Mouse (Mus musculus): ENCODE data around the gene St6galnac5.

St6galnac5 gene

DNA sequence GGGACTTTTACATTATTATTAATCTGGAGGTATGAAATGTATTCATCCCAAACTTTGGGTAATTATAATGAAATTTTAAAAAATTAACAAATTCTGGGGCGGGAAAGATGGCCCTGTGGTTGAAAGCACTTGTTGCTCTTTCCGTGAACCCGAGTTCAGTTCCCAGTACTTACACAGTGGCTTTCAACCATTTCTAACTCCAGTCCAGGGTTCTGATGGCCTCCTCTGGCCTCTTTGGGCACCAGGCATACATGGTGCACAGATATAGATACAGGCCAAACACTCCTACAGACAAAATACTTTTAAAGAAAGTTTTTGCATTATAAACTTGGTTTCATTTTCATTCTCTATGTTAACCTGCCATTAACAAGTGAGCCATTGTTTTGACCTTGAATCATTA, 68.4 kb downstream of the St6galnac5 start:
- no peak for DNase-seq (ENCODE audit: extremely low read depth, low read depth)

DNA sequence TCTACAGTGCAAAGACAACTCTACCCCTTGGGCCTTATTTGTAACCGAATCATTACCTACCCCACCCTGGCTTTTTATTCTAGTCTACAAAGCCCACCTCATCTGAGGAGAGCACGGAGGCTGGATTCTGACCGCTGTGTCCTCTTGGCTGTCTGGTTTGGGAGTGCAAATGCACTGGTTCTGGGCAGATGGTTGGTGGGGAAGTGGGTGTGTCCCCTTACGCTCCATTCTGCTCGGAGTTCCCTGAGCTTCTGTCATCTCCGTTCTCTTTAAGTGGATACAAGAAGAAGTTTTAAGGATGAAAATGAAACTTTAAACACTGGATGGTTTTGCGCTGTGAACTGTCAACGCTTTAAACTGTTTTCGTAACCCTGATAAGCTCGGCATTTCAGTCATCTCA, 68.9 kb downstream of the St6galnac5 start:
- DNase-seq (ENCODE audit: extremely low read depth, low read depth), result no peak

DNA sequence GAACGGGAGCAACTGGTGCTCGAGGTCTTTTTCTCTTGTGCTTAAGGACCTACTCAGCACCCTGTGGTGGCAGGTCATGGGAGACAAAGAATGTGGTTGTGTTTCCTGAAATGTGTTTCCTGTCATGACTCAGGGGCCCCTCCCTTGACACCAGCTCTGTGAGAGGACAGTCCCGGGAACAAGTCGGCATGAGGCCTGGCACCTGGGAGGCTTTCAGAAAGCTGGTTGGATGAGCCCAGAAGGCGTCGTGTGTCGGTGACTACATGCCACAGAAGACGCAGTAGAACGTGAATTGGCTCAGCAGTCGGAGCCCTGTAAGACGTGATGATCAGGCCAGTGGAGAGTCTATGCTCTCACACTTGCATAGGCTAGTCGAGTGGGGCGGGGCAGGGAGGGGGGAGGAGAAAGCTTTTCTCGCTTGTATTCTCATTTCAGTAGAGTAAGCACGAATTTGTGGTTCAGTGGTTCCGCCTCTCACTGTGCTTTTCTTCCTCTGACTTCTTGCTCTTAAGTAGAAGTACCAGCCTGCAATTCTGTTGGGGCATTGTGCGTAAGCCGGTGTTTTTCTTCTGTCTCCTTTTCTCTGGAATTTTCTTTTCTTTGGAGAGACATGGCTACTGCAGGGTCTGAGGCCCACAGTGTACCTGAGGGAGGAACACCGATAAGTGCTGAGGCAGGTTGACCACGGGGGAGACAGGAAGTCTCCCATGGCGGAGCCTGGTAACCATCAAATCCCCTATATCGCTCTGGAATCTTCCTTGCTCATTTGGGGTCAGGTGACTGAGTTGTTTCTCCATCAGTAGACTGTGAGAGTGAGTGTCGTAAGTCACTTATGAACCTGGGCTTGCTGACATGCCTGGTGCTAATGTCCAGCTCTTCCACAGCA, 69.6 kb downstream of the St6galnac5 start:
- no peak for DNase-seq (ENCODE audit: extremely low read depth, low read depth)

DNA sequence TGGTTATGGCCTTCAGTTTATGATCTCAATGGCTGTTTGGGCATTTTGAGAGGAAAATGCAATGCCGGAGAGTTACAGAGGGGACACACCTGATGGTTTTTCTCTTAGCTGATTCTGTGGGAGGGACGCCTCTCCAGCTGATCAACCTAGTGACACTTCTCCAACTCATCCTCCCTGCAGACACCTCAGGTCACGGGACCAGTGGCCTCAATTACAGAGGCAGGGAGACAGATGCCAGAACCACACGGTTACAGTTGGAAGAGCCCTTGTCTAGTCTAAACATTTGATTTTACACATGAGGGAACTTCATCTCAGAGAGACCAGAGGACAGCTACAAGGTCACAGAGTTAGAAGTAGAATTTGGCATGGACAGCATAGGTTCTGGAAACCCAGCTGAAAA, 70.5 kb downstream of the St6galnac5 start:
- no peak for DNase-seq (ENCODE audit: extremely low read depth, low read depth)

DNA sequence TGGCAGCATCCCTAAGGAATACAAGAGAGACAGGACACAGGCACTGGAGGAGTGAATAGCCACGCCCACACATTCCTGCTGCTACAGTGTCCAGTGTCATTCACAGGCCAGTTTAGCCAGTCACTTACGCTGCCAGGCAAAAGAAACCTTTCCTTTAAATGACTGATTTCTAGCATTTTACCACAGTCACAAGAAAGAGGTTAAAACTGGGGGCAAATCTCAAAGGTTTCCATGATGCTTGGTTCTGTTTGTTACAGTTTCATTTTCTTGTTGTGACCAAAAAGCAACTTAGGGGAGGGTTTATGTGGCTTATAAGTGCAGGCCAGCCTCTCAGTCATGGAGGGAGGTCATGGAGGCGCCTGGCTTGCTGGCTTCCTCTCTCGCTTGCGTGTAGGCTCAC, 74.4 kb downstream of the St6galnac5 start:
- no peak for DNase-seq (ENCODE audit: extremely low read depth, low read depth)

DNA sequence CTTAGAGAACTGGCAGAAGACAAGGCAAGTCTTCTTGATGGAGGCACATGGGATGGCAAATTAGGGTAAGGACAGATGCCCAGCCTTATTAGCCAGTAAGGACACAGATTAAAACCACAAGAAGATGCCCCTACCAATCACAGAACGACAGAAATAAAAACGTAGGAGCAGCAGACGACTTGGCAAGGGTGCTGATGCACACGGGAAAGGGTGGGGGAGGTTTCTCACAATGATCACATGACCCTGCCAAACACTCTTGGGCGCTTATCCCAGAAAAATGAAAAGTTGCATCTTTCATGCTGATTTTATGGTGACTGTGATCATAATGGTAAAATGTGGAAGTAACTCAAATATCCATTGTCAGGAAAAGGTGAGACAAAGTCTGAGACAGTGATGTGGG, 75.0 kb downstream of the St6galnac5 start:
- no peak for DNase-seq (ENCODE audit: extremely low read depth, low read depth)

DNA sequence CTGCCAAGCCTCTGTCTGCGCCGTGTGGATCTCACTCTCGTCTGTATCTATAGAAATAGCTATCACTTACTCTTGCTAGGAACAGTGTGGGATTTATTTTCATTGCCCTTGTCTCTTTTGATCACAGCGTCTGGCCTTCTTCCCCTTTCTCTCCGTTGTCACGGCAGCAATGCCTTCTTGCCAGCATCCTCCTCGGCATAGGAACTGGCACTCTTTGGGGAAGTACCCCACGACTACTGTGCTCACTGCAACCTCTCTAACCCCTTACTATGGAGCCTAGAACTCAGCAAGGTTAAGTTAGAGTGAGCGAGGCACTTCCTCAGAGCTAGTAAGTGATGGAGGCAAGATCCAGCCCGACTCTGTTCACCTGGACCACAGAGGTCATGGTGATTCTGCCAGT, 76.2 kb downstream of the St6galnac5 start:
- DNase-seq (ENCODE audit: extremely low read depth, low read depth), result peak; percentile 31

DNA sequence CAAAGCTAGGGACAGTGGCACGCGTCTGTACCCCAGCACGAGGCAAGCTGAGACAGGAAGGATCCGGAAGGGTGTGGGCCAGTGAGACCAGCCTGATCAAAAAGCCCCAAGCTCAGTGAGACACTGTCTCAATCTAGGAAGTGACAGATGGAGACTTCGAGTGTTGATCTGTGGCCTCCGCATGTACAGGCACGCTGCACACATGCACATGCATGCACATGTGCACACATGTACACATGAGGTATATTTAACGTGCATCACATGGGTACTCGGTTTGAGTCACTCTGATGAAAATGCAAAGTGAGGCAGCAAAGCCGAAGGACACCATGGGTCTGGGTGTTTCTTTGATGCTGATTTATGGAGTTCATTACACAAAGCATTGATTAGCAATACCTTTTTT, 77.0 kb downstream of the St6galnac5 start:
- DNase-seq (ENCODE audit: extremely low read depth, low read depth), result no peak

DNA sequence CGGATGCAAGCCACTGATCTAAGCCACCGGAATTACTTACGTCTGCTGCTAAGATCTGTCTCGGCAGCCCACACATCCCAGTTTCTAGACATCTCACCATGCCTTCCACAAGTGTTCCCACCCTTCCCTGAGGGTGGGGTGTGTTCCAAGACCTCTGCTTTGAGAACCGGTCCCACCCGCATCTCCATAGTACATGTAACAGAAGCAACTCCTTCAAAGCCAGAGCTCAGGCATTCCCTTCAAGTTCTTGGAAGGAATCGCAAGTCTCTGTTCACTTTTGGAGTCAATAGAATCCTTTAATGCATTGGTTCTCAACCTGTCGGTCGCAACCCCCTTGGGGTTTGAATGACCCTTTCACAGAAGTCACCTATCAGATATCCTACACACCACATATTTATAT, 83.1 kb downstream of the St6galnac5 start:
- no peak for DNase-seq (ENCODE audit: extremely low read depth, low read depth)

DNA sequence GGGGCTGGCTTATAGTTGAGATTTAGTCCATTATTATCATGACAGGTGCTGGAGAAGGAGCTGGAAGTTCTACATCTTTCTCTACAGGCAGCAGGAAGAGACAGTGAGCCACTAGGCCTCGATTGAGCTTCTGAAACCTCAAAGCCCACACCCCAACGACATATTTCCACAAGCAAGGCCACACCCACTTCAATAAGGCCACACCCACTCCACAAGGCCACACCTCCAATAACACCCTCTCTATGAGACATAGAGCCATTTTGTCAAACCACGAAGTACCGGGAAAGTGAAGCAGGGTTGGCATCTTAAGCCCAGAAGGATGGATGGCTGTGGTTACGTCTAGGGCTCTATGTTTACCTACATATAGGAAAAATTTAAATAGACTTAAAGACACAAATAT, 84.8 kb downstream of the St6galnac5 start:
- no peak for DNase-seq (ENCODE audit: extremely low read depth, low read depth)

DNA sequence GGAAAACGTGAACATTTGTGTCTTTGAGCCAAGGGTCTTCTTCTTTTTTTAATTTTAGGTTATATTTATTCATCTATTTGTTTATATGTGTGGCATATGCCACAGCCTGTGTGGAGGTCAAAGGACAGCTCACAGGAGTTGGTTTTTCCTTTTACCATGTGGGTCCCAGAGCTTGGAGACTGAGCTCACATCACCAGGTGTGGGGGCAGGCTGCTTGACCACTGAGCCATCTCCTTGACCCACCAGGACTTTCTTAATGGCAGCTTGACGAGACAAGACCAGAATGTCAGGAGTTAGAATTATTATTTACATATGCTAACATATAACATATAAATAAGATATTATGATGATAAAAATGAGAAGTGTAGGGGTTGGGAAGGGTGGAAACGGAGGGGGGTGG, 85.9 kb downstream of the St6galnac5 start:
- no peak for DNase-seq (ENCODE audit: extremely low read depth, low read depth)

DNA sequence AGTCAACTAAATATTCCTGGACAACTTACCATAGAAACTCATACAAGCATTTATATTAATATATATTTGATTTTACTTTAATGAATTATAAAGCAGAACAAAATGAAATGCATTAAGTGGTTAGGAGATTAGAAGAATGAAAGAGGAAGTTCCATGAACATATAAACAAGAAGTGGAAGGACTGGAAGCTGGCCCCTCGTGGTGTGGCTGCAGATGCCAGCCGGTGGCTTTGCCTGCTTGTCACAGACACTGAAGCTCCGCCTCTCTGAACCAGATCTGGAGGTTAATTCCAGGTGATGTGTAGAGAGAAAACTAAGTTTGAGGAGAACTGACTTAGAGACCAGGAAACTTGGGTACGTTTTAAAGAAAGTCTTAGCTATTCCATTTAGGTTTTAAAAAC, 87.1 kb downstream of the St6galnac5 start:
- peak; percentile 78 for DNase-seq (ENCODE audit: extremely low read depth, low read depth)

DNA sequence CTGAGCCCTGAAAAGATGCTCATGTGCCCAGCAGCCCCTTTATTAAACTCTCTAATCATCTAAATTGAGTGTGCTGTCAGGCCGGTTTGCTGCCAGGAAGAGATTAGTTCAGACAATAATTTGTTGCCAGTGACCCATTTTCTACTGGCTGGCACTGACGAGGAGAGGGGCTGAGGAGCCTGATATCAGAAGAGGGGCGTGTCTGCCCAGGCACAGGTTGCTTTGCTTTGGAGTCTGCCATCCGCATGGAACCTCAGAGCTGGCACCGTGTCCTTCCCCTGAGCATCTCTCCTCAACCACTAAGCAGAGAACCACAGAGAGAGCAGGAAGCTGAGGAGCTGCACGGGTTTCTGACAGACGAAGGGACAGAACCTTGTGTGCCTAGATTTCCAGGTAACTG, 93.9 kb downstream of the St6galnac5 start:
- DNase-seq (ENCODE audit: extremely low read depth, low read depth), result no peak

DNA sequence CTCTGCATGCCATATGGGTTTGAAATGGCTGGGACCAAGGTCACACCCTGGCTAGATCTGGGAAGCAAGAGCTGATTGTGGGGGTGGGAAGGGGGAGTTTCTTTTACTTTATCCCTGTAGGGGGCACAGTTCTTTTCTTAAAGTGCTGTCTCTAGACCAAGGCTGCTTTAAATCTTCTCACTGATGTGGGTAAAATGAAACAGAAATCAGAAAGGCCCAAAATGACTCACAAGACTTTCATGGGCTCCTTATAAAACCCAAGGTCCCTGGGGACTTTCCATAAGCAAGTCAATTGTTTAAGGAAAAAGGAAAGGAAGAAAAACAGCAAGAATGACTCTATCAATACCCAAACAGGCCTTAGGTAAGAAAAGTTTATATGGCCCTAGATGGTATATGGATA, 95.3 kb downstream of the St6galnac5 start:
- DNase-seq (ENCODE audit: extremely low read depth, low read depth), result no peak

DNA sequence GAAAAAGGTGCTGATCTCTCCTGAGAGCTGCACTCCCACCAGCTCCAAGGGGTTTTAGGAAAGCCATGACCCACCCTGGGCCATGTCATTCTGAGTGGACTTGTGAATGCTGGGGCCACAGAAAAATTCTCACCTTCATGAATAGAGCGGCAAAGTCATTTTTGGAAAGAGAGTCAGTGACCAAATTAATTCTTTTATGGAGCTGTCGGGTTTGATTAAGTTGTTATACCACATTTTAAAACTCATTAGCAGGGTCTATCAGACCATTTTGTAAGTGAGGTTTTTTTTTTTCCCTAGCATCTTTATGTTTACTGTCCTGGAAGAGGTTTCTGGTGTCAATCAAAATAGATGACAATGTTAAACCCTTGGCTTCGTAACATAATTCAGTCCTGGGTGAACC, 98.5 kb downstream of the St6galnac5 start:
- no peak for DNase-seq (ENCODE audit: extremely low read depth, low read depth)

DNA sequence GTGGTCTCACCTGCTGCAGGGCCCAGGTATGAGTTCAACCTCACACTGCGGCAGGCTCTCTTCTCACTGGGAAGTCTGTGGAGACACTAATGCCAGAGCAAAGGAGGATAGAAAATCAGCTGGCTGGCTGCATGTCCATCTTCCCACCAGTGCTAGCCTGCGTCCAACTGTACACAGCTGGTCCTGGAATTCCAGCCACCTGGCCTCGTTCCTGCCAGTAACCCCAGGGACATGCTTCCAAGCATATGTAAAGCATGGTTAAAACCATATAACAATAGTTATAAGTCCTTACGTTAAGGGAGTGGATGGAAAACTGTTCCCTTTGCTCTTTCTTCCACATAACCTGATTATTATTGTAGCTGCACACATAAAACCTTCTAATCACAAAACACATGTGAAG, 100.3 kb downstream of the St6galnac5 start:
- DNase-seq (ENCODE audit: extremely low read depth, low read depth), result no peak

DNA sequence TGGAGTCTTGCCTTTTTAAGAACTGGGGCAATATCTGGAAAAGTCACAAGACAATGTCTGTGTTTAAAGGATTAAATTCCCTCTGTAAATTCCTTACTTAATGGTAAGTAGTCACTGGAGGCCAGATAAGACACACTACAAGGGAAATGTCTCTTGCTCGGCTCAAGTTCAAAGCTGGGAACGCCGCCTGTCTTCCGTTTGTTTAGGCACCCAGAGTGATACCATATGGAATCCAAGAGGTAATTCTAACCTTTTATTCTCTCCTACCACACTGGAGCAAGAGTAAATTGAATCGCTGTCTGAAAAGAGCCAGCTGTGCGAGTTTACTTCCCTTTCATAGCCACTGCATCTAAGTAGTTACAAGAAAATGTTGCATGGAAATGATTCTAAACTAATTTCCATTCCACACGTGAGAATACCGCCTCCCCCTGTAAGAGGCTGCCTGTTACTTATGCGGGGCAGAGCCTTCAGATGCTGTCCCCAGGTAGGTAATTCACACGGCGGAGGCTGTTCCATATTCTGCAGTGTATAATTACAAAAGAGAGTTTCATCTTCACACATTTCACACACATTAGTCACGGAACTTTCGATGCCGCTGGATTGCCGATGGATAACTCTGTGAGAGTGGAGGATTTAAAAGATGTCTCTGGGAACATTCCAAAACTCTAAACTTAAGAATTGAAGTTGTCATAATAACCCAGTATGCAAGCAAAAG, 101.8 kb downstream of the St6galnac5 start:
- DNase-seq (ENCODE audit: extremely low read depth, low read depth), result no peak

DNA sequence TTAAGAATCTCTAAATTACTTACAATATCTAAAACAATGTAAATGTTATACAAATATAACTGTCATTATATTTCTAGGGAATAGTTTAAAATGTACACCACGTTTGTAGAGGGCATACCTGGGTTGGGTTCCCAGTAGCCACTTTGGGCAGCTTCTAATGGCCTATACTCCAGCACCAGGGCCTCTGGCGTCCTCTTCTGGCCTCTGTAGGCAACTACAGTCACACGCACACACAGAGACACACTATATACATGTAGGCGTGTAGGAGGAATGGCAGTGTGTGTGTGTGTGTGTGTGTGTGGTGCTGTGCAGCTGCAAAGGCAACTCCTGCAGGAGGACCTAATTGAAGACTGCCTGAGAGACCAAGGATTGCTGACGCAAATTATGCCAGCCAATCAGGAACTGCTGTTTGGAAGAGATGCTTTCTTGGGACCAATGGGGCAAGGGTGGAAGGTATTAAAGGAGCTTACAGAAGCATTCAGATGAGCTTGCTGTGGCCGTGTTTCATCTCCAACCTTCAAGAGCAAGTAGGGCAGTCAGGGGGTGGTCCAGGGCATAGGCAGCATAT, 106.2 kb downstream of the St6galnac5 start:
- DNase-seq (ENCODE audit: extremely low read depth, low read depth), result no peak

DNA sequence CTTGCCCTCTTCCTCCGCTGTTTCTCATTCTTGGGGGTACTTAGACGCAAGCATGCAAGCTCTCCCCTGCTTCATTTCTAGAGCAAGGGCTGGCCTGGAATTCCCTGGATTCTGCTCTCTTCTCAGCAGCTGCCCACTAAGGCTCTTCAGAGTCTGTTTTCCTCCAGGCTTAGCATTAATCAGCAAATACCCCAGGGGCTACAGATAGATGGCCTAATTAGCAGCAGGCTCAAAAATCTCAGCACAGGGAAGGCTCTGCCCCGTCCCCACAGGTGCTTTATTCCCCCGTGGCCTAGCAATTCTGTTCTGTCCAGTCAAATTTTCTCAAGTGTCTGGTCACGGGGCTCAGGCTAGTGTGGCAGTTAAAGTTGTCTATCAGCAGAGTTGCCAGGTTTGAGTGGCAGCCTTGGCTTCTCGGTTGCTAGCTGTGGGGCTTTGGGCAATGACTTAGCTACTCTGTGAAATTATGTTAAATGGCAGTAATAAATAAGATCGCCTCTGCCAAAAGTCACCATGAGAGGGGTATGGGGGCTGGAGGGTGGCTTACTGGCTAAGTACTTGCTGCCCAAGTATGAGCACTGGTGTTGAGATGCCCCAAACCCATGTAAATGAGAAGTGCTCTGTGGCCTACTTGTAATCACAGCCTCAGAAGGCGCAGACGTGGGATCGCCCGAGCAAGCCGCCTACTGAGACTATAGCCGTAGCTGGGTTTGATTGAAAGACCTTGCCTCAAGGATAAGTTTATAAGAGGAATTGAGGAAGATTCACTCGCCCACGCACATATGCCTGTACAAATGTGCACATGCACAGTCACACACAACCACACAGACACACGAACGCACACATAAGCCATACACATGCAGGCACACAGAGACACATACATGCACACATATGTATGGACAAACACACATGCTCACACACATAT, 107.4 kb downstream of the St6galnac5 start:
- DNase-seq (ENCODE audit: extremely low read depth, low read depth), result no peak

DNA sequence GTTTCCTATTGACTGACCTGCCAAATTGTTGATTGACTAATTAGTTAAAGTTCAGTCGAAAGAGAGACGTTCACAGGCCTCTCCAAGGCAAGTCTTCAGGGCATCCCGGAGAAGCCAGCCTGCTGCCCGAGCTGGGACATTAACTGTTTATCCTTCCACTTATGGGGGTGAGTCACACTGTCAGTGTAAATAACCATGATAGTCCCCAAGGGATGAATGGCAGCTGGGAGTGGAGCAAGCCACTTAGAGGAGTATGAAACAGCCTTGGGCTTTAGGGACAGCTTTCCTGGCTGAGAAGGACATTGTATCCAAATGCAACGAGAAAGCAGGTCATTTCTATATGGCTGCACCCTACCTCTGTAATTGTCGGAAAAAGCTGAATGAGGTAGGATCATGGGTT, 109.5 kb downstream of the St6galnac5 start:
- no peak for DNase-seq (ENCODE audit: extremely low read depth, low read depth)

DNA sequence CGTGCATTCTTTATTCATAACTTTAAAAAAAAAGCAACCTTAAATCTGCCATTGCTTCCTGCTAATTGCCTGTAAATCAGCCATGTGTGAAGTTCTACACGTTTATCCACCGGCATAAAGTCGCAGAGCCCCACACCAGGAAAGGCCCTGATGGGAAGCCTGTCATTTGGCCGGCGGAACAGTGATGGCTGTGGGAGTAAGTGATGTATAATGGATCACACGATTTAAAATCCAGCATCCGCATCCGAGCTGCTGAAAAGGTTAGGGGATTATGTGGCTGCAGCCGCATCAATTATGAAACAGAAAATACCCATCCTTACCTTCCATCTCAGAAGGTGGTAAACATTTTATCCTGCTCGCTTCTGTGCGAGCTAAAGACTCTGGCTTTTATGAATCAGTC, 110.0 kb downstream of the St6galnac5 start:
- DNase-seq (ENCODE audit: extremely low read depth, low read depth), result no peak
